Mouse (Mus musculus) MEL (cell line): ENCODE data around the gene Fam19a2.

Source experiments
- BHLHE40 ChIP-seq: IDR thresholded peaks from 2 replicates; pipeline ENCODE4 v1.6.1; 2012; ENCODE audit warnings: low read depth, mild to moderate bottlenecking, inconsistent platforms, low read length, improper control_type of control experiment, borderline replicate concordance
- CTCF ChIP-seq, 3 experiments: IDR thresholded peaks in 2 of 3; conservative IDR thresholded peaks in 1 of 3; 2 replicates each; pipeline ENCODE4 v1.5.1; 2011 to 2012; ENCODE audit warnings: low read length in 3 of 3, low read depth in 2 of 3, mild to moderate bottlenecking in 2 of 3, improper control_type of control experiment in 1 of 3, inconsistent platforms in 1 of 3, mixed read lengths in 1 of 3, moderate library complexity in 1 of 3; ENCODE audit not compliant: control insufficient read depth in 1 of 3, insufficient read depth in 1 of 3, poor library complexity in 1 of 3, severe bottlenecking in 1 of 3
- EP300 ChIP-seq, 2 experiments: IDR thresholded peaks; 2 replicates each; pipeline ENCODE4 v1.6.1; 2011; ENCODE audit warnings: improper control_type of control experiment in 2 of 2, low read length in 2 of 2, low read depth in 1 of 2, mild to moderate bottlenecking in 1 of 2
- GABPA ChIP-seq: IDR thresholded peaks from 2 replicates; pipeline ENCODE4 v1.6.1; 2012; ENCODE audit warnings: low read depth, mild to moderate bottlenecking, inconsistent platforms, low read length, improper control_type of control experiment, moderate library complexity
- MAFK ChIP-seq: IDR thresholded peaks from 2 replicates; pipeline ENCODE4 v1.6.1; 2011; ENCODE audit warnings: low read depth, mild to moderate bottlenecking, low read length, improper control_type of control experiment, borderline replicate concordance
- MAX ChIP-seq: IDR thresholded peaks from 2 replicates; pipeline ENCODE4 v1.6.1; 2011; ENCODE audit warnings: low read length, improper control_type of control experiment
- MXI1 ChIP-seq: IDR thresholded peaks from 2 replicates; pipeline ENCODE4 v1.6.1; 2011; ENCODE audit warnings: mild to moderate bottlenecking, low read depth, low read length, improper control_type of control experiment
- POLR2A ChIP-seq, 2 experiments: IDR thresholded peaks; 2 replicates each; pipeline ENCODE4 v1.6.1; 2011 to 2012; ENCODE audit warnings: low read length in 2 of 2, mild to moderate bottlenecking in 2 of 2, control low read depth in 1 of 2, improper control_type of control experiment in 1 of 2, low read depth in 1 of 2, moderate library complexity in 1 of 2; ENCODE audit not compliant: control insufficient read depth in 1 of 2, insufficient read depth in 1 of 2, poor library complexity in 1 of 2
- TAL1 ChIP-seq: IDR thresholded peaks from 2 replicates; pipeline ENCODE4 v1.6.1; 2012; ENCODE audit warnings: mild to moderate bottlenecking, inconsistent platforms, low read length, moderate library complexity, mixed read lengths
- USF1 ChIP-seq: IDR thresholded peaks from 2 replicates; pipeline ENCODE4 v1.6.1; 2014; ENCODE audit warnings: low read depth, mild to moderate bottlenecking, inconsistent platforms, low read length, improper control_type of control experiment, moderate library complexity
- ZC3H11A ChIP-seq: IDR thresholded peaks from 2 replicates; pipeline ENCODE4 v1.6.1; 2012; ENCODE audit warnings: low read depth, mild to moderate bottlenecking, inconsistent platforms, low read length, improper control_type of control experiment
- ZNF384 ChIP-seq: IDR thresholded peaks from 2 replicates; pipeline ENCODE4 v1.6.1; 2012; ENCODE audit warnings: low read depth, mild to moderate bottlenecking, inconsistent platforms, low read length, improper control_type of control experiment

- no peak for TF ChIP-seq POLR2A (IDR thresholded peaks at IDR 0.05; ENCODE audit: control insufficient read depth in 1 of 2, insufficient read depth in 1 of 2, low read depth in 1 of 2, low read length in 2 of 2, poor library complexity in 1 of 2)
- no peak for TF ChIP-seq CTCF (IDR thresholded peaks at IDR 0.05 in 2 of 3, conservative IDR thresholded peaks at IDR 0.05 in 1 of 3; ENCODE audit: control insufficient read depth in 1 of 3, insufficient read depth in 1 of 3, low read depth in 2 of 3, low read length in 3 of 3, poor library complexity in 1 of 3, severe bottlenecking in 1 of 3)
- no peak for TF ChIP-seq ZNF384
- TF ChIP-seq EP300 (IDR thresholded peaks at IDR 0.05; ENCODE audit: low read depth in 1 of 2, low read length in 2 of 2), result no peak
- no peak for TF ChIP-seq TAL1
- TF ChIP-seq MAX, result no peak
- TF ChIP-seq MXI1, result no peak
- TF ChIP-seq BHLHE40, result no peak
- no peak for TF ChIP-seq MAFK
- TF ChIP-seq USF1, result no peak
- TF ChIP-seq GABPA, result no peak
- no peak for TF ChIP-seq ZC3H11A
Measured at GRCm38 (mm10) chr10:123636655-123637054, 372.9 kb downstream of the Fam19a2 start.
